Mouse (Mus musculus): ENCODE results near the gene Ywhag. TPM values are rescaled to one million over a fixed set of nuclear protein-coding genes. Genes with fewer than 3 reads are reported as not detected.

Ywhag gene
- total RNA-seq, 2 experiments from 2014 or later: 1,218 to 1,292 TPM

- H3K4me3 ChIP-seq: peak overlapping the region; percentile 78
- H3K27ac ChIP-seq: peak overlapping the region; percentile 97
- peak; percentile 95 to 99 for DNase-seq (ENCODE audit: low spot score in 2 of 2)
- no peak; the same call in 1 of the 2 replicates for TF ChIP-seq CTCF (conservative IDR thresholded peaks at IDR 0.05)
These were observed 28.3 kb upstream of the Ywhag start for GRCm38 (mm10) chr5:135962492-135963279.

- Histone ChIP-seq H3K4me3 (peak overlapping the region; percentile 78), H3K27ac (peak overlapping the region; percentile 97)
- TF ChIP-seq CTCF (conservative IDR thresholded peaks at IDR 0.05): 0 out of 2 replicates have a peak, but pooled peaks have one; percentile 30
- no peak for DNase-seq (ENCODE audit: low spot score in 2 of 2)
These were observed 27.7 kb upstream of the Ywhag start for GRCm38 (mm10) chr5:135962125-135962491.

- no peak for DNase-seq (ENCODE audit: low spot score in 2 of 2)
- Histone ChIP-seq H3K4me3 (no peak overlapping the region), H3K27ac (peak overlapping the region; percentile 97; the same call in 1 of the 2 replicates)
- no peak for TF ChIP-seq CTCF (conservative IDR thresholded peaks at IDR 0.05)
These were observed 26.7 kb upstream of the Ywhag start for GRCm38 (mm10) chr5:135960909-135961635.

- no peak for DNase-seq (ENCODE audit: low spot score in 2 of 2)
- TF ChIP-seq CTCF (conservative IDR thresholded peaks at IDR 0.05): no peak
- Histone ChIP-seq H3K4me3 (no peak overlapping the region), H3K27ac (no peak overlapping the region)
These were observed 25.5 kb upstream of the Ywhag start for GRCm38 (mm10) chr5:135959911-135960310.

- Histone ChIP-seq H3K27ac (peak overlapping the region; percentile 92), H3K4me3 (no peak overlapping the region)
- TF ChIP-seq CTCF (conservative IDR thresholded peaks at IDR 0.05): no peak
These were observed 24.0 kb upstream of the Ywhag start for GRCm38 (mm10) chr5:135958367-135958766.

GRCm38 (mm10) chr5:135957207-135957974, 23.0 kb upstream of the Ywhag start:
- H3K4me3 ChIP-seq: peak overlapping the region; percentile 54
- peak overlapping the region; percentile 92 for H3K27ac ChIP-seq
- no peak for TF ChIP-seq CTCF (conservative IDR thresholded peaks at IDR 0.05)
- peak; percentile 89 to 97 for DNase-seq (ENCODE audit: low spot score in 2 of 2)

More at GRCm38 (mm10) chr5:135958367-135958766, 24.0 kb upstream of the Ywhag start:
- DNase-seq (ENCODE audit: low spot score in 2 of 2): no peak

- no peak for DNase-seq (ENCODE audit: low spot score in 2 of 2)
- TF ChIP-seq CTCF (conservative IDR thresholded peaks at IDR 0.05): no peak
- H3K27ac ChIP-seq: peak overlapping the region; percentile 92
- H3K4me3 ChIP-seq: peak overlapping the region; percentile 54
These were observed 22.1 kb upstream of the Ywhag start for GRCm38 (mm10) chr5:135956300-135957206.

- no peak overlapping the region for H3K4me3 ChIP-seq
- no peak overlapping the region for H3K27ac ChIP-seq
- no peak for TF ChIP-seq CTCF (conservative IDR thresholded peaks at IDR 0.05)
- DNase-seq (ENCODE audit: low spot score in 2 of 2): no peak
These were observed 18.4 kb upstream of the Ywhag start for GRCm38 (mm10) chr5:135952830-135953229.

- Histone ChIP-seq H3K4me3 (no peak overlapping the region), H3K27ac (no peak overlapping the region)
- TF ChIP-seq CTCF (conservative IDR thresholded peaks at IDR 0.05): no peak
- no peak for DNase-seq (ENCODE audit: low spot score in 2 of 2)
These were observed 17.2 kb upstream of the Ywhag start for GRCm38 (mm10) chr5:135951660-135952059.

GRCm38 (mm10) chr5:135950710-135951412, 16.4 kb upstream of the Ywhag start:
- Histone ChIP-seq H3K4me3 (no peak overlapping the region), H3K27ac (no peak overlapping the region)
- no peak for DNase-seq (ENCODE audit: low spot score in 2 of 2)
- TF ChIP-seq CTCF (conservative IDR thresholded peaks at IDR 0.05): no peak

GRCm38 (mm10) chr5:135946621-135947020, 12.2 kb upstream of the Ywhag start:
- Histone ChIP-seq H3K27ac (no peak overlapping the region), H3K4me3 (no peak overlapping the region)
- no peak for DNase-seq (ENCODE audit: low spot score in 2 of 2)
- no peak for TF ChIP-seq CTCF (conservative IDR thresholded peaks at IDR 0.05)

Data from layer of hippocampus, adult 2 months (tissue).